Mouse (Mus musculus) cerebellum, adult 2 months (tissue): ENCODE measurements at regions not wholly inside any gene's neighbourhood (a gene's known extent, or its start where the extent isn't known, plus 50 kb on each side); places are given as distances from the start of the nearest gene placed in this dataset.

ENCODE experiments used
- DNase-seq, 2 experiments: peaks; one replicate each; pipeline ENCODE4 v3.0.0; 2021
- H3K27ac ChIP-seq: fragments of 200-500 bp; 2 replicates; pipeline ENCODE4 v1.5.1; 2012; ENCODE audit warnings: low read length, control low read depth, inconsistent platforms; ENCODE audit not compliant: insufficient read depth
- H3K27me3 ChIP-seq: fragments of 200-500 bp; 2 replicates; pipeline ENCODE4 v1.6.1; 2012; ENCODE audit warnings: inconsistent platforms, mild to moderate bottlenecking, low read length, moderate library complexity; ENCODE audit not compliant: control insufficient read depth, insufficient read depth
- H3K4me1 ChIP-seq: fragments of 200-500 bp; 2 replicates; pipeline ENCODE4 v1.6.1; 2011; ENCODE audit warnings: low read length; ENCODE audit not compliant: control insufficient read depth, insufficient read depth
- H3K4me3 ChIP-seq: fragments of 200-500 bp; replicated peaks from 2 replicates; pipeline ENCODE3; 2011; ENCODE audit warnings: mild to moderate bottlenecking, low read depth, low read length, control low read depth; ENCODE audit not compliant: insufficient read depth
- CTCF ChIP-seq: fragments of 200-500 bp; IDR thresholded peaks from 2 replicates; pipeline ENCODE4 v1.5.1; 2011; ENCODE audit warnings: low read depth, mild to moderate bottlenecking, control low read depth, low read length, moderate library complexity, borderline replicate concordance; ENCODE audit not compliant: insufficient read depth
- POLR2A ChIP-seq: fragments of 200-500 bp; IDR thresholded peaks from 2 replicates; pipeline ENCODE4 v1.6.1; 2011; ENCODE audit warnings: low read length, control low read depth, borderline replicate concordance; ENCODE audit not compliant: insufficient read depth
- WGBS: fragments of 180-500 bp; shearing (Covaris S2); methylation state at CpG from one replicate; pipeline ENCODE4 v1.1.7; 2018; 5-methylcytosine and 5-hydroxymethylcytosine counted together

DNA sequence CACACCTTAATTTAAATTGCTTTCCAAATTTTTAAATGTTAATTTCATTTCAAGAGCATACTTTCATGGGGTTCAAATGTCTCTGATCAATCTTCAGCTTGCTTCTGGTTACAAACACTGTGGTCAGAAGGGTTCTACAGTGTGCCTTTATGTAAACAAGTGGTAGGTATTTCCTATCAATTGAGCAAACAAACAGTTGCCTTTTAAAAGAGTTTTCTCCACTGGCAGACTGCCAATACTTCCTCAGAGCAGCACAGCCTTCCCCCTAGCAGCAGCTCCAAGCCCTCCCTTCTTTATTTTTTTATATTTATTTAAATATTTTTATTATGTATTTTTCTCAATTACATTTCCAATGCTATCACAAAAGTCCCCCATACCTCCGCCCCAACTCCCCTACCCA, 977.8 kb downstream of the Fstl5 start:
- Histone ChIP-seq H3K4me3 (no peak overlapping the region), H3K27ac (no peak overlapping the region), H3K27me3 (no peaks in the 10 kb centered on the region), H3K4me1 (no peaks in the 10 kb centered on the region)
- WGBS = 100% methylated on average over 1 of the region's 1 CpGs
- no peak for TF ChIP-seq CTCF
- TF ChIP-seq POLR2A = no peak
- no peak for DNase-seq

- no peak for TF ChIP-seq POLR2A
- no peak for TF ChIP-seq CTCF
- DNase-seq = no peak
- no peaks in the 10 kb centered on the region for H3K27me3 ChIP-seq
These were observed 1001.0 kb downstream of the Fstl5 start for GRCm38 (mm10) chr3:77075055-77075454.

DNA sequence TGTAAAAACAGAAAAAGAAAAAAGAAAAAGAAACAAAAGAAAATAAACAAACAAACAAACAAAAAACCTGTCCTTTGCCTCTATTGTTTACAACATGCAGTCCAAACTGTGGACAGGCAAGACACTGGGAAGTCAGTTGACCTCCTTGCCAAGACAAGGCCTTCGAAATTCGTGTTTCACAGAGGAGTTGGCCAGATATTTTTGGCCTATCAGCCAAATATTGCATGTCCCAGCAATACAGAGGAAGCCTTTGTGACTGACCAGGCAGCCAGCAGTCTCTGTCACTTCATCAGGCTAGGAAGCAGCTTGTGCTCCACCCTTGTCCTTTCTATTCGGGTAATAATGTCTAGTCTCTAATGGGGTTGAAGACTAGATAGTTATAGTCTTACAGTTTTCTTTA, 1017.7 kb downstream of the Fstl5 start:
- no peaks in the 10 kb centered on the region for H3K27me3 ChIP-seq
- WGBS = 13% methylated on average over 3 of the region's 3 CpGs
- no peak overlapping the region for H3K27ac ChIP-seq
- TF ChIP-seq POLR2A = no peak
- no peak for TF ChIP-seq CTCF
- H3K4me3 ChIP-seq = no peak overlapping the region
- no peak for DNase-seq
- no peaks in the 10 kb centered on the region for H3K4me1 ChIP-seq

More at GRCm38 (mm10) chr3:77075055-77075454, 1001.0 kb downstream of the Fstl5 start:
- H3K4me1 ChIP-seq = no peaks in the 10 kb centered on the region
- H3K27ac ChIP-seq = no peak overlapping the region
- H3K4me3 ChIP-seq = no peak overlapping the region

- Histone ChIP-seq H3K4me1 (no peaks in the 10 kb centered on the region), H3K27ac (no peak overlapping the region), H3K4me3 (no peak overlapping the region), H3K27me3 (no peaks in the 10 kb centered on the region)
- no peak for TF ChIP-seq POLR2A
- no peak for TF ChIP-seq CTCF
- no peak for DNase-seq
- 54% methylated on average over 2 of the region's 2 CpGs for WGBS
These were observed 1038.9 kb downstream of the Fstl5 start for GRCm38 (mm10) chr3:77112969-77113368.

DNA sequence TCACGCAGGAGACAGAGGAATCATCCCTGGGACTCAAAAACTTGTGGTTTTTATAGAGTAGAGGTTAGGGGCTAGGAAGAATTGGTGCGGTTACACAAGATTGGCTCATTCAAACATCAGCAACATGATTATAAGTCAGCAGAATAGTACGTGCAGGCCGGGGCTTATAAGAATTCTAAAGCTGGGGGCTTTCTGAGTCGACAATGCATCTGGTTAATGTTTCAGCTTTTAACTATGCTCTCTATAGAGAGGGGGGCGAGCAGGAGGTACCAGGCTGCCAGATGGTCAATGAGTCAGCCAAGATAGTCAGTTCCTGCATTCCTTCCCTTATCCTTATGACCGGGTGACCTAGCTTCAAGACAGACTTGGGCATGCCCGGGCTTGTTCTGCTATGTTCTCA, 1046.5 kb downstream of the Fstl5 start:
- DNase-seq = no peak
- Histone ChIP-seq H3K4me3 (no peak overlapping the region), H3K27me3 (no peaks in the 10 kb centered on the region), H3K27ac (no peak overlapping the region), H3K4me1 (no peaks in the 10 kb centered on the region)
- 88% methylated on average over 8 of the region's 8 CpGs for WGBS
- TF ChIP-seq CTCF (no peak), POLR2A (no peak)

- Histone ChIP-seq H3K27ac (no peak overlapping the region), H3K27me3 (no peaks in the 10 kb centered on the region), H3K4me1 (no peaks in the 10 kb centered on the region), H3K4me3 (no peak overlapping the region)
- DNase-seq = no peak
- TF ChIP-seq CTCF (no peak), POLR2A (no peak)
- 20% methylated on average over 1 of the region's 1 CpGs for WGBS
These were observed 1077.6 kb downstream of the Fstl5 start for GRCm38 (mm10) chr3:77151636-77152035.

- DNase-seq = no peak
- Histone ChIP-seq H3K27ac (no peak overlapping the region), H3K27me3 (no peaks in the 10 kb centered on the region), H3K4me1 (no peaks in the 10 kb centered on the region), H3K4me3 (no peak overlapping the region)
- 87% methylated on average over 1 of the region's 1 CpGs for WGBS
- TF ChIP-seq POLR2A = no peak
- TF ChIP-seq CTCF = no peak
These were observed 1123.8 kb downstream of the Fstl5 start for GRCm38 (mm10) chr3:77197828-77198227.

GRCm38 (mm10) chr3:77198265-77198664, 1124.2 kb downstream of the Fstl5 start:
- H3K27me3 ChIP-seq = no peaks in the 10 kb centered on the region
- 24% methylated on average over 2 of the region's 2 CpGs for WGBS
- no peak for TF ChIP-seq CTCF
- TF ChIP-seq POLR2A = no peak
- H3K4me1 ChIP-seq = no peaks in the 10 kb centered on the region
- DNase-seq = peak in 1 of 2 experiments; percentile 2
- no peak overlapping the region for H3K4me3 ChIP-seq
- H3K27ac ChIP-seq = no peak overlapping the region
